Mouse (Mus musculus) CD4-positive naive resting alpha-beta T cell, adult 76 days (primary cell): Measurements from ENCODE around the gene Drd3. TPM values are rescaled to one million over a fixed set of nuclear protein-coding genes. Genes with fewer than 3 reads are reported as not detected.

ENCODE experiments used
- total RNA-seq: library from RNA; stranded (reverse); gene quantifications from one replicate; pipeline ENCODE4 v1.2.4, GENCODE M21; 2023

The Drd3 gene
- not detected for total RNA-seq

GRCm38 (mm10) chr16:43753751-43754150 is at the start of gene Drd3:
TSS of gene Drd3 (plus strand) at chr16:43754026.

Other genes starting within 250 kb of the Drd3 start
- gene Tigit, start 89.9 kb upstream of the Drd3 start, total RNA-seq = 8.2 TPM
- gene Ccdc191, start 135.8 kb downstream of the Drd3 start, total RNA-seq = 5.6 TPM
- 54.7 TPM for gene Qtrt2, start 172.8 kb downstream of the Drd3 start, total RNA-seq
- gene Zdhhc23, start 225.8 kb downstream of the Drd3 start, total RNA-seq = 6.8 TPM